Mouse (Mus musculus): ENCODE data around the gene Homer3.

Homer3 gene

GRCm38 (mm10) chr8:70282603-70283135 is at the start of gene Homer3:
Gene Homer3, plus strand, starts transcription at chr8:70282827.
- DNase-seq (ENCODE audit: low read depth): peak; percentile 53

GRCm38 (mm10) chr8:70233606-70234005 is 49.0 kb upstream of the Homer3 start:
- DNase-seq (ENCODE audit: low read depth): no peak

GRCm38 (mm10) chr8:70234080-70234780 is 48.4 kb upstream of the Homer3 start, which contains the start of the genes Sugp2 and Armc6:
Gene Sugp2, plus strand, starts transcription at chr8:70234226.
Gene Armc6, minus strand, starts transcription at chr8:70234466.
- DNase-seq (ENCODE audit: low read depth): peak; percentile 93

GRCm38 (mm10) chr8:70234781-70235128 is 47.9 kb upstream of the Homer3 start:
- DNase-seq (ENCODE audit: low read depth): no peak

GRCm38 (mm10) chr8:70237842-70238241 is 44.8 kb upstream of the Homer3 start:
- no peak for DNase-seq (ENCODE audit: low read depth)

GRCm38 (mm10) chr8:70240642-70241041 is 42.0 kb upstream of the Homer3 start:
- no peak for DNase-seq (ENCODE audit: low read depth)

- no peak for DNase-seq (ENCODE audit: low read depth)
Observed at GRCm38 (mm10) chr8:70246622-70247021, 36.0 kb upstream of the Homer3 start.

- DNase-seq (ENCODE audit: low read depth): no peak
Observed at GRCm38 (mm10) chr8:70247841-70248240, 34.8 kb upstream of the Homer3 start.

GRCm38 (mm10) chr8:70254628-70255027 is 28.0 kb upstream of the Homer3 start:
- no peak for DNase-seq (ENCODE audit: low read depth)

- no peak for DNase-seq (ENCODE audit: low read depth)
Observed at GRCm38 (mm10) chr8:70257456-70257855, 25.2 kb upstream of the Homer3 start.

GRCm38 (mm10) chr8:70258600-70258999 is 24.0 kb upstream of the Homer3 start:
- DNase-seq (ENCODE audit: low read depth): no peak

GRCm38 (mm10) chr8:70259043-70259442 is 23.6 kb upstream of the Homer3 start:
- DNase-seq (ENCODE audit: low read depth): no peak

GRCm38 (mm10) chr8:70267674-70268073 is 15.0 kb upstream of the Homer3 start:
- no peak for DNase-seq (ENCODE audit: low read depth)

- DNase-seq (ENCODE audit: low read depth): no peak
Observed at GRCm38 (mm10) chr8:70268311-70268710, 14.3 kb upstream of the Homer3 start.

GRCm38 (mm10) chr8:70268799-70269565 is 13.6 kb upstream of the Homer3 start:
- no peak for DNase-seq (ENCODE audit: low read depth)

- DNase-seq (ENCODE audit: low read depth): no peak
Observed at GRCm38 (mm10) chr8:70272949-70273348, 9.7 kb upstream of the Homer3 start.

GRCm38 (mm10) chr8:70274350-70274749 is 8.3 kb upstream of the Homer3 start:
- DNase-seq (ENCODE audit: low read depth): no peak

- no peak for DNase-seq (ENCODE audit: low read depth)
Observed at GRCm38 (mm10) chr8:70276476-70276875, 6.2 kb upstream of the Homer3 start.

- no peak for DNase-seq (ENCODE audit: low read depth)
Observed at GRCm38 (mm10) chr8:70278175-70278574, 4.5 kb upstream of the Homer3 start.

GRCm38 (mm10) chr8:70279266-70279665 is 3.4 kb upstream of the Homer3 start:
- DNase-seq (ENCODE audit: low read depth): no peak

- DNase-seq (ENCODE audit: low read depth): no peak
Observed at GRCm38 (mm10) chr8:70281001-70281400, 1.6 kb upstream of the Homer3 start.

- DNase-seq (ENCODE audit: low read depth): no peak
Observed at GRCm38 (mm10) chr8:70283136-70284077, 780 bp downstream of the Homer3 start.

All from c-Kit-positive CD71-positive TER-119-negative erythroid progenitor cells, embryonic 14.5 days (primary cell).